Mouse (Mus musculus) cerebellum, postnatal 10 days (tissue): ENCODE data around the gene Dll1.

Experiments
- DNase-seq, 2 experiments: peaks; one replicate each; pipeline ENCODE4 v3.0.0; 2021; ENCODE audit warnings: mixed read lengths in 2 of 2

Dll1 gene

DNA sequence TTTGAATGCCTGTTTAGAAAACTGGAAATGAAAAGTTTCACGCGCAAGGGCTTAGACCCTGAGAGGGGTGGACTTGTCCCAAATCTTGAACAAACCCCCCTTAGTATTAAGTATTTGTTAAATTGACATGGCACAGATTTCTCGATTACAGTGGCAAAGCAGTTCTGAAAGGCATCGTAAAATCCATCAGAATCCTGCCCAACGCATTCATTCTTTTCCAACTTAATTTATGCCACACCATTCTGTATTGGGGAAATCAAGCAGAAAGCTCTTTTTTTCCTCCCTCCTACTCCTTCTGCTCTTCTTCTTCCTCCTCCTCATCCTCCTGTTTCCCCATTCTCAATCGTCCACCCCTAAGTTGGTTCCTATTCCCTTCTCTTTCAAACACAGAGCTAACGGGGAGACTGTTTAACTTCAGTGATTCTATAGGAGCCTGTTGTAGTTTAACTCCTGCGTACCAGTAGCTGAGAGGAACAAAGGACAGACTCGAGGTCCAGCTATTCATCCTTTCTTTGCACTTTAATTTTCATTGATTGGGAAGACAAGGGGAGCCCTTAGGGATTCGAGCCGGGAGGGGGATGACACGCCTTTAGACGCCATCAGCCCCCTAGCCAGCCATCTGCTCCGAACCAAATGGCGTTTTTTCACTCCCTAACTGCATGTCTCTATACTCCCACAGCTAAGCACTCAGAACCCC lies 1.9 kb upstream of the Dll1 start:
- peak in 1 of 2 experiments; percentile 20 for DNase-seq

DNA sequence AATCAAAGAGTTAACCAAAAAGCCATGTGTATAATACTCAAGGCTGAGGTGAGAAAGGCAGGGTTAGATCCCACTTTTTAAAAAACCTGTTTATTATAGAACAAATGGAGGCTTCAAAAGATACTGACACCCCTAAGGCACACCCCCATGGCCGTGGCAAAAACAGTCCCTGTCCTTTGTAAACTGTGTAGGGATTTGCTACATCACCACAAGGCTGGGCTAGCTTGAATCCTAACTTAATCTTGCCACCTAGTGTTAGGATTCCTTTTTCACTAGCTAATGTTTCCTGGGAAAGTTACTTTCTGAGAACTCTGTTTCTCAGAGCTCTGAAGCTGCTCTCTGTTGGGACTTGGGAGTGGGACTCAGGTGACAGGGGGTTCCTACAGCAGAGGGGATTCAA lies 1.2 kb upstream of the Dll1 start:
- DNase-seq: peak; percentile 32 to 48

DNA sequence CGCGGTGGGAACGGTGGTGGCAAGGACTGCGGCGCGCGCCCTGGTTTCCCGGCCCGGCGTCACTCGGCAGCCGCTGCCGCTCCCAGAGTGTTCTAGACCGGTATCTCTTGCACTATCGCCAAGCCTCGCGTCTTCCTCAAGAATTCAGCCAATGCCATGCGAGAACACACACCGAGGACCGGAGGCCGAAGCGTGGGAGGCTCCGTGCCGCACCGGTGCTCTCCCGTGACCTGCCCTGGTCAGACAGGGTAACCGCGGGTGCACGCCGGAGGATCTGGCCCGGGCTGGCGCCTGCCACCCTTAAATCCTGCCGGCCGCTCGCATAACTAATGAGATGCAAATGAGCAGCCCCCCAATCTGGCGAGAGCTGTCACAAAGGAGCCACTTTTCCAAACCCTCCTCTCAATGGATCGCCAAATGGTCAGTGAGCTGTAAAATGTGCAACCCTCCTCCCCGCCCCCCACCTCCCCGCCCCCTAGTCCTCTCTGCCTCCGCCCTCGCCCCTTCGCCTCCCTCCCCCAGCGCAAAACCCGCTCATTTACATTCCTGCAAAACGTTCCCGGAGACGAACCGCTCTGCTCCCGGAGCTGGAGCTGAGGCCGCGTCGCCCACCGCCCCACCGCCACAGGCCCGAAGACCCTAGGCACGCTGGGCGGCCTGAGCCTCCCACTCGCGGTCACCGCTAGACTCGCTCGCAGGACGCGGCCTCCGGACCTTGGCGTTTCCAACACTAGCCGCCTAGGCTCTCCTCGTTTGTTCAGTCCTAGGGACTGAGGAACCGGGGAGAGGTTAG lies 775 bp downstream of the Dll1 start:
- peak; percentile 70 to 79 for DNase-seq

DNA sequence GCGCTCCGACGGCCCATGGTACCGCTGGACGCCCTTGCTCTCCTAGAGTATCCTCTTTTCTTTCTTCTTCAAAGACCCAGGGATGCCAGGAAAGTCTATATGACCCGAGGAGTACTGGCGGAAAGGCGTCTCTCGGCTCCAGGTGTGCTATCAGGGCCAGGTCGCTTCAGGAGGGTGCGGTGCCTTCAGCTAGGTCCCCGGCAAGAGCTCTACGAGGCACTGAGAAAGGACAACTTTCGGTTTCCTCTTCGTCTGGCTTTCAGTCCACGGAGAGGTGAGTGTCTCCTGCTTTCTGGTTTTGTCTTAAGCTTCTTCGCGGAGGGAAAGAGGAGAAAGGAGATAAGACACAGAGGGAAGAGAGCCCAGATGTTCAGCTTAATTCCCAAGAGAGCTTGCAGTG lies 1.4 kb downstream of the Dll1 start:
- peak in 1 of 2 experiments; percentile 39 for DNase-seq

- DNase-seq: peak in 1 of 2 experiments; percentile 49
Measured at GRCm38 (mm10) chr17:15374321-15375141, 2.1 kb downstream of the Dll1 start.

GRCm38 (mm10) chr17:15372931-15373652 lies 3.6 kb downstream of the Dll1 start:
- no peak for DNase-seq

GRCm38 (mm10) chr17:15371967-15372835 lies 4.5 kb downstream of the Dll1 start:
- peak in 1 of 2 experiments; percentile 7 for DNase-seq

- no peak for DNase-seq
Measured at GRCm38 (mm10) chr17:15370401-15370800, 6.3 kb downstream of the Dll1 start.

DNA sequence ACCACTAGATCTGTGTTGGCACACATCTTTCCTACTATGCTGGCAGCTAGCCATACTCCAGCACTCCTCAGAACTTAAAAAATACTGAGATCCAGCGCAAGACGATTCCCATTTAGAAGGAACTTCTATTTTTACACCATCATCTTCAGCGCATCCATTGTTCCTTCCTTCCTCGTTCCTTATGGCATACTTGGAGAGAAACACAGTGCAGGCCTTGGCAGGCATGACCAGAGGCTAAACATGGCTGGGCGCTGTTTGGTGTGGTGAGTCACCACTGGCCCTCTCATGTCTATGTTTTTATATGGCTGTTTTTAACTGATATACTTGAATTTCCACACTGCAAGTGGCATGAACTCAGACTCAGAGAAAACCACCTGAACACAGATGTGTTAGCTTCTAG lies 11.0 kb downstream of the Dll1 start:
- DNase-seq: no peak

- DNase-seq: no peak
Measured at GRCm38 (mm10) chr17:15363656-15364055, 13.0 kb downstream of the Dll1 start.

GRCm38 (mm10) chr17:15357071-15357470 lies 19.6 kb downstream of the Dll1 start:
- DNase-seq: no peak

DNA sequence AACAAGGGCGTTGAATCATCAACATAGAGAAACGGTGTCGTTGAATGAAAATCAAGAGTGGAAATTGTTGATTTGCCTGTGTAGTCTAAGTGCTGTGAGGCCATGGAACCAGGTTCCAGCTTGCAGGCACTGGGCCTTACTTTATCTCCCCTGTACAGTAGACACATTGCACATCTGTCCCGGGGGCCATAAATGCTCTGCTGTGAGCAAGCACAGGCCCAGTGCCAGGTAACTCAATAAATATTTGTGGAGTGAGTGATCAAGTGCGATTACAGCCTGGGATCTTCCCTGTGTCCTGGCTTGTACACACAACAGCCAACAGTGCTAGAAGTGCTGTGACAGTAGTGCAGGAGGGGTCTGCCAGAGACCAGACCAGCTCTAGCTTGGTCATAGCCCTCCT lies 20.1 kb downstream of the Dll1 start:
- DNase-seq: no peak

DNA sequence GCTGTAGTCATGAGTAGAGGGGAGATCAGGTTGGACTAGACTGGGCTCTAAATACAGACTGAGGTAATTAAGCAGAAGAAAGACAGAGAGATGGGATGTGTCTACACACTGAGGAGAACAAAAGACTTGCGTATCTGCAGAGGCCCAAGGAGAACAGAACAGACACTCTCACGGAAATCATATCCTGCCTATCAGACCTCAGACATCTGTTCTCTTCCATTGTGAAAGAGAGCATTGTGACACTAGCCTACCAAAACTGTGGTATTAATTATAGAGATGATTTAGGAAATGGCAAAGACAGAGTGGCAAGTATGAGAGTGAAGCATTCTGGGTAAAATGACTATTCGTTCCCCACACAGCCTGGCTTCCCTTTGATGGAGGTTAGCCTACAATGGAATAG lies 21.6 kb downstream of the Dll1 start:
- no peak for DNase-seq

DNA sequence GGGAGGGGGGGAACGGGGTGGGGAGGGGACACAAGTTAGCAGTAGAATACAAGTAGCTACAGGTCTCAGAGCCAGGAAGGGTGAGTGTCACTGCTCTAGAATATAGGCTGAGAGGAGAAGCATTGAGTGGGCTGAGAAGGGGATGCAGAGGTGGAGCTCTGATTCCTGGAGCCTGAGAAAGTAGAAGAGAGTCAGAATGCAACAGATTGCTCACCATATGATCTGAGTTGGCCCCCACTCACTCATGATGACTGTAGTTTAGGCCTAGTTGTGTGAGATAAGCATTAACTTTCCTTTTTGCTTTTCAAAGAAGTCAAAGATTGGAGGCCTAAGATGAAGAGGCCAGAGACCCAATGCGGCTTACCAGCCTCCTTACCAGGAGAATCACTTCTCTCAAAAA lies 22.7 kb downstream of the Dll1 start:
- DNase-seq: no peak

- DNase-seq: no peak
Measured at GRCm38 (mm10) chr17:15352869-15353610, 23.6 kb downstream of the Dll1 start.

DNA sequence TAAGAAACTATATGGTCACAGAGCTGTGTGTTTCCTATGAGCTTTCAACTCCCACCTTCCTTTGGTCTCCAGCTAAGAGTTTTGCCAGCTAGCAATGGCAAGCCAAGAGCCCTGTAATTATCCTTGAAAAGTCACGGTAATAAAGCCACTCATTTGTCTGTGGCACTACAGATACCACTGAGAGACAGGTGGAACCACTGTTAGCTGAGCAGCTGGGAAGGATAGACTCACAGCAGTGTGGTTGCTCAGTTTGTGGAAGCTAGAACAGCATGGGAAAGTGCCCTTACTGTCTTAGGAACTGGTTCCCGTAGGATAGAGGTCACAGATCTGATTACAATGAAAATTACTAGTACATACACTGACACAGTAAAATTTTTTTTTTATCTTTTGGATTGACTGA lies 26.5 kb downstream of the Dll1 start:
- DNase-seq: no peak

- peak; percentile 69 to 73 for DNase-seq
Measured at GRCm38 (mm10) chr17:15343071-15343822, 33.4 kb downstream of the Dll1 start.

- DNase-seq: no peak
Measured at GRCm38 (mm10) chr17:15337906-15338305, 38.8 kb downstream of the Dll1 start.

- DNase-seq: no peak
Measured at GRCm38 (mm10) chr17:15329740-15330318, 46.8 kb downstream of the Dll1 start.

GRCm38 (mm10) chr17:15327106-15327505 lies 49.6 kb downstream of the Dll1 start:
- peak in 1 of 2 experiments; percentile 9 for DNase-seq
